Mouse (Mus musculus) layer of hippocampus, adult 2 months (tissue): ENCODE measurements around the gene Pakap. TPM values are rescaled to one million over a fixed set of nuclear protein-coding genes. Genes with fewer than 3 reads are reported as not detected.

Source experiments
- DNase-seq, 2 experiments: peaks; one replicate each; pipeline ENCODE4 v3.0.0; 2022; ENCODE audit warnings: low spot score in 2 of 2
- H3K27ac ChIP-seq: fragments of 200-600 bp; 2 replicates; pipeline ENCODE4 v1.8.1; 2022
- H3K4me3 ChIP-seq: fragments of 200-600 bp; 2 replicates; pipeline ENCODE4 v1.8.1; 2022; ENCODE audit warnings: mild to moderate bottlenecking
- CTCF ChIP-seq: fragments of 200-600 bp; conservative IDR thresholded peaks from 2 replicates; pipeline ENCODE4 v1.8.1; 2022; ENCODE audit warnings: antibody characterized with exemption, mild to moderate bottlenecking, moderate library complexity
- total RNA-seq, 2 experiments: library from RNA; stranded (reverse); gene quantifications; 2 replicates each; pipeline ENCODE4 v1.2.3; 2021

Pakap gene
- total RNA-seq, 2 experiments from 2014 or later, result 18.6 to 25.8 TPM

DNA sequence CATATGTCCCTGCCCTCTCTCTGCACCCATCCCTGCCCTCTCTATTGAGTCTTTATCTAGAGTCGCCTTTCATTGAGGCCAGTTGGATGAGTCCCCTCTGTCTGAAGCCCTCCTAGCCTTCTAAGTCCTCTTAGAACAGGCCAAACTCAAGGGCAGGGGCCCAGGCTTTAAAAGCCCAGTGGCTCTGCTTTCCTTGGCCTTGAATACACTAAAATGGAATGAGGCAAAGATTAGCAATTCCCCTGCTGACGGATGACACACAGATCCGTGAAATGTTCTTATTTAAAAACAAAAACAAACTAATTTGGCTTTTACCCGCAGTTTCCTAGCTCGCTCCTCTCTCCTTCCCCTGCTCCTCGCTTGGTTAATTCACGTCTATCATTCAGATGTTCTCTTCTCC, 194.4 kb downstream of the Pakap start:
- Histone ChIP-seq H3K4me3 (no peak overlapping the region), H3K27ac (peak overlapping the region; percentile 72)
- no peak for DNase-seq
- no peak for TF ChIP-seq CTCF

DNA sequence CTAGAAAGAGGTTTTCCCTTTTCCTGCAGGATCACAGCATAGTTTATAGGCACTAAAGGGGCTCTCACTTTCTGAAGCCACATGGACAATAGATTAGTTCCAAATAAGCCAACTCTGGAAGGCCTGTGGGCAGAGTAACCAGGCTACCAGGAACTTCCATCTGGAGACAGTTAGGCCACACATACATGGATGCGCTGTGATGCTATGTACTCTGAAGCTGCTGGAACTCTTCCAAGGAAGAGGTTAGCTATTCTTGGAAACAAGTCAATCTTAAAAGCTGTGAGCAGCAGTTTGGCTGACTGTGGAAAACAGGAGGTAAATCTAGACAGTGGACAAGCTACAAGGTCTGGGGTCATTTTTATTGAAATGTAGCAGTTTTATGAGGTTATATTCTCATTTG, 196.4 kb downstream of the Pakap start:
- no peak overlapping the region for H3K4me3 ChIP-seq
- no peak for TF ChIP-seq CTCF
- peak overlapping the region; percentile 49 for H3K27ac ChIP-seq
- DNase-seq, result no peak

- TF ChIP-seq CTCF, result no peak
- DNase-seq, result no peak
- peak overlapping the region; percentile 49 for H3K27ac ChIP-seq
- H3K4me3 ChIP-seq, result no peak overlapping the region
Measured at GRCm38 (mm10) chr4:57764926-57765325, 196.9 kb downstream of the Pakap start.

DNA sequence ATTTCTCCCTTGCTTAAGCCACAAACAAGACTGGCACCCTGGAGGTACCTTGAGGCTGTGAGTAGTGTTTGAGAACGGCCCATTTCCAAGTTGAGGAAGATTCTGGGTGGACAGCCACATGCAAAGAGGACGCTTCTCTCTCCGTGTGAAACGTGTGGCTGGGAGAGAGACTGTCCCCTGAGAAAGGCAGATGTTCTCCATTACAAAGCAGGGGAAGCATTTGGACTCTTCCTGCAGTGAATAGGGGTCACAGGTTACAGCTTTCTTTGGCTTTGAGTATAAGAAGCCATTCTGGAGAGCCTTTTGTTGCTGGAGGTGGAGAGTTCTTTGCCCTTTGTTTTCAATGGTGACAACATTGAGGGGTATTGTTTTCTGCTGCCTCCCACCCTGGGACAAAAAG, 197.8 kb downstream of the Pakap start:
- DNase-seq, result no peak
- Histone ChIP-seq H3K4me3 (no peak overlapping the region), H3K27ac (no peak overlapping the region; the same call in 1 of the 2 replicates)
- TF ChIP-seq CTCF, result no peak

DNA sequence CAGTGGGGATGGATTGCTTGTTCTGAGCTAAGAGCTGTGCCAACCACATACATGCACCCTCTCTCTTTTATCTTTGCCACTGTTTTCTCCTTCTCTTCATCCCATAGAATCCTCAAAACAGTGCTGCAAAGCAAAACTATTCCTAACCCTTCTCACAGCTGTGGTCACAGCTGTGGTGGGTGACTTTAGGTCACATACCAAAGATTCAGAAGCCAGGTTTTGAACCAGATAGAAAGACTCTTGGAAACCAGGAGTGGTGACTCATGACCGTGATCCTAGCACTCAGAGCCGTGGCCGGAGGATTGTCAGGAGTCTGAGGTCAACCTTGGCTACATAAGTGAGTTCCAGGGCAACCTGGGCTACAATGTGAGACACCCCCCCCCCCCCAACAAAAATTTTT, 201.0 kb downstream of the Pakap start:
- TF ChIP-seq CTCF, result no peak
- DNase-seq, result no peak
- peak overlapping the region; percentile 46; the same call in 1 of the 2 replicates for H3K27ac ChIP-seq
- H3K4me3 ChIP-seq, result no peak overlapping the region

- H3K27ac ChIP-seq, result no peak overlapping the region
- no peak for DNase-seq
- no peak overlapping the region for H3K4me3 ChIP-seq
- no peak for TF ChIP-seq CTCF
Measured at GRCm38 (mm10) chr4:57770185-57770823, 202.3 kb downstream of the Pakap start.

DNA sequence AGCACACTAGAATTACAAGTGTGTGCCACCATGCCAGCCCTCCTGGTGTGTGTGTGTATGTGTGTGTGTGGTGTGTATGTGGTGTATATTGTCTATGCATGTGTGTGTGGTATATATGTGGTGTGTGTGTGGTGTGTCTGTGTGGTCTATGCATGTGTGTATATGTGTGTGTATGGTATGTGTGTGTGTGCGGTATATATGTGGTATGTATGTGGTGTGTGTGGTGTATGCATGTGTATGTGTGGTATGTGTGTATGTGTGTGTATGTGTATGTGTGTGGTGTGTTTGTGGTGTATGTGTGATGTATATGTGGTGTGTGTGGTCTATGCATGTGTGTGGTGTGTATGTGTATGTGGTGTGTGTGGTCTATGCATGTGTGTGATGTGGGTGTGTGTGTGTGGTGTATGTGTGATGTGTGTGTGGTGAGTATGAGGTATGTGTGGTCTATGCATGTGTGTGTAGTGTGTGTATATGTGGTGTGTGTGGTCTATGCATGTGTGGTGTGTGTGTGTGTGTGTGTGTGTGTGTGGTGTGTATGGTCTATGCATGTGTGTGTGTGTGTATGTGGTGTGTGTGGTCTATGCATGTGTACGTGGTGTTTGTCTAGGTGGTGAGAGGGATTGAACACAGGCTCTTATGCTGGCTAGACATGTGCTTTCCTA, 203.7 kb downstream of the Pakap start:
- Histone ChIP-seq H3K4me3 (no peak overlapping the region), H3K27ac (no peak overlapping the region)
- no peak for TF ChIP-seq CTCF
- DNase-seq, result no peak

GRCm38 (mm10) chr4:57772851-57773510, 205.0 kb downstream of the Pakap start:
- no peak for TF ChIP-seq CTCF
- H3K4me3 ChIP-seq, result no peak overlapping the region
- DNase-seq, result no peak
- no peak overlapping the region for H3K27ac ChIP-seq

- no peak overlapping the region for H3K27ac ChIP-seq
- no peak for DNase-seq
Measured at GRCm38 (mm10) chr4:57774517-57774916, 206.5 kb downstream of the Pakap start.

DNA sequence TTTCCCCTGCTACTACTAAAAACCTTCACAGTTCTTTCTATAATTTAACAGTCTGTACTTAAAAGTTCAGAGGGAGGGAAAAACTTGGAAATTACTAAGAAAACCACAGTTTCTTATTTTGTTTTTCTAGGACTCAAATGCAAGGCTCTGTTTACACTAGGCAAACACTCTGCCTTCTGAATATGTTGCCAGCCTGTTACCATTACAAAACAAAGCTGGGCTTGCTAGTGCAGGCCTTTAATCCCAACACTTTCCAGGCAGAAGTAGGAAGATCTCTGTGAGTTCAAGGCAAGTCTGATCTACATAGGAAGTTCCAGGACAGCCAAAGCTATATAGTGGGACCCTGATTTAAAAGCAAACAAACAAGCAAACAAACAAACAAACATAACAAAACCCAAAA, 207.6 kb downstream of the Pakap start:
- no peak overlapping the region for H3K4me3 ChIP-seq
- H3K27ac ChIP-seq, result no peak overlapping the region
- no peak for TF ChIP-seq CTCF
- DNase-seq, result no peak

More at GRCm38 (mm10) chr4:57774517-57774916, 206.5 kb downstream of the Pakap start:
- no peak for TF ChIP-seq CTCF
- H3K4me3 ChIP-seq, result no peak overlapping the region

- TF ChIP-seq CTCF, result no peak
- DNase-seq, result no peak
- Histone ChIP-seq H3K27ac (no peak overlapping the region), H3K4me3 (no peak overlapping the region)
Measured at GRCm38 (mm10) chr4:57780403-57780802, 212.4 kb downstream of the Pakap start.

DNA sequence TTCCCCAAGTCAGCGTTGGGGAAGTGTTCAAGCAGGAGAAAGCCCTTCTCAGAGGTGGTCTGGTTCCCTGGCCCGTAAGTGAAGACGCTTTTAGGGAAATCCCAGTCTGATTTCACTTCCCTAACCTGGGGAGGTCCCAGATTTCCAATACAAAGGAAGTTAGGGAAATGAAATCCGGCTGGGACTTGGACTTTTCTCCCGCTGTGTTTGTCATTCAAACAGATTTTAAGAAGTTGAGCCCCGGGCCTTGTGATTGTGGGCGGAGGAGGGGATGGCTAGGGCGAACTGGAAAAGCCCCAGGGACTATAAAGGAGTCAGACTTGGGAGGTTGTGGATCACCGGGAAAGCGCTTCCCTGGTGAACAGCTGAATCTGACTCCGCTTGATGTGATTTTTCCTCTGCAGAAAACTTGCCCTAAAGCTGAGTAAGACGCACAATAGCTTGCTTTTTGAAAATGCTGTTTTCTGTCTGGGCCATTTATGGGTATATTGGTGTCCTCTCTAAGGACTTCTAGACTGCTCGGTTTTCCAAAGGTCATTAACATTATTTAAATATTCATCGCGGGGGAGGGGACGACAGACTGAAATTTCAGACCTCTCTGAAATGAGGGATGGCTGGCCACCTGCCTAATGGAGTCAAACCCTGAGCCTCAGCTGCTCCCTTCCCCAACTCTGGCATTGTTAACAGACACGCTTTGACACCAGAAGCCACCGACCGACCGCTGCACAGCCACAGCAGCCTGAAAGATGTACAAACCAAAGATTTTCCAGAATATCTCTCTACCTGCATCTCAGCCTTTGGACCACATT, 213.1 kb downstream of the Pakap start:
- TF ChIP-seq CTCF, result no peak
- Histone ChIP-seq H3K4me3 (no peak overlapping the region), H3K27ac (no peak overlapping the region)
- DNase-seq, result no peak

- TF ChIP-seq CTCF, result peak; percentile 48
- peak overlapping the region; percentile 66 for H3K4me3 ChIP-seq
- H3K27ac ChIP-seq, result peak overlapping the region; percentile 74
- DNase-seq, result peak in 1 of 2 experiments; percentile 33
Measured at GRCm38 (mm10) chr4:57781994-57782393, 214.0 kb downstream of the Pakap start.
